Mouse (Mus musculus) mammary gland, adult 2 months (tissue): ENCODE results near the gene Olfr993. TPM values are rescaled to one million over a fixed set of nuclear protein-coding genes. Genes with fewer than 3 reads are reported as not detected.

Experiments used
- polyA plus RNA-seq: library from polyadenylated mRNA; depleted of rRNA; stranded (reverse); fragments of >200 nt; gene quantifications from 2 replicates; pipeline ENCODE4 v1.2.3, GENCODE M21; 2012; ENCODE audit warnings: low replicate concordance; rRNA removed

Gene Olfr993
- not detected in 2 replicates for polyA plus RNA-seq

DNA sequence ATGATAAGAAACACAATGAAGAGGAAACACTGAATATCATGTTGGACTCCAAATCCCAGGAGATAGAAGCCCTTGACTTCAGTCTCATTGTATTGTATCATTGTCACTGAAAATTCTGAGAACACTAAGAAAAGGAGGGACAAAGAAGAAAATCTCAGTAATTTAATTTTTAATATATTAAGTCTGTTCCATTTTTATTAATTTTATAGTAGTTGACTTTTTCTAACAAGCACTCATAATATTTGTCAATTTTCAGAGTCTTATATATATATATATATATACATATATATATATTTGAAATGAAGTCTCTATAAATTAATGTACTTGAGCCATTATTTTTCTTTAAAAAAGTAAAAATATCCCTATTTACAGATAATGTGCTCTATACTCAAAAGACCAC, at the start of gene Olfr993:
Gene Olfr993 (minus strand): TSS at position 101 of the 400 bp plus-strand sequence.

DNA sequence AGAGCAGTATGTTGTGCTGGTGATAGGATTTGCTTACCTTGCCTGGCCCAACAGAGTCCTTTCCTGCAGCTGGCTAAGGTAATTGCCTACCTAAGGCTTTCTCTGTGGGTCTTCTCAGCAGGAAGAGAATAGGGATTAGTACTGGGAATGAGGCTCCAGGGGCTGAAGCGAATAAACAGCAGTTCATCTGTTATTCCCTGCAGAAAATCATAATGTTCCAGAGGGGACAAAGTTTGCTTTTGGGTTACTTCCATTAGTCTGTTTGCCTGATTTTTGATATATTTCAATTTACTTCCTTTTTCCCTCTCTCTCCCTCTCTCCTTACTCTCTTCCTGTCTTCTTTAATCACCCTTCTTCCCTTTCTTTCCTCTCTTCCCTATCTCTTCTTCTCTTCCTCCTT, 28.9 kb upstream of the Olfr993 start, which contains the start of gene Olfr995:
Gene Olfr995 (minus strand): TSS at position 101 of the 400 bp plus-strand sequence.

GRCm38 (mm10) chr2:85436351-85436750, 21.7 kb upstream of the Olfr993 start, which contains the start of gene Olfr994:
Gene Olfr994 (minus strand): TSS chr2:85436451.

DNA sequence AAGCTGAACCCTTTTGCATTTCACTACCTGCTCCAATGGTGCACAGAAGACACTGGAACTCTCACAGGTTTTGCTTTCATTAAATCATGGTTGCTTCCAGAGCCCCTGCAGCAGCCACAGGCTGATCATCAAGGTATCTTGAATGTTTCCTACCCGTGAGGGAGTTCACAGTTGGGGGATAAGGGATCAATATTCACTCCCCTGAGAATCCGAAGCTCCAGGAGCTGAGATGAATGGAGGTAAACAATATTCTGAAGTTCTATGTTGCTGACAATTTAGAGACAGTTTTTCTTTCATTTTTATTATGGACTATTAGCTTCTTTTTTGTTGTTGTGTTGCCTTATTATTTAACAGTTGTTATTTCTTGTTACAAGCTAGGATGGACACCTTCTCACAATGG, 5.3 kb downstream of the Olfr993 start, which contains the start of gene Olfr992:
Gene Olfr992 (minus strand): TSS at position 101 of the 400 bp plus-strand sequence.

Other genes with a start within 250 kb of the Olfr993 start
- 0.68 and 0.70 TPM in 2 replicates for gene Lrrc55, start 217.7 kb downstream of the Olfr993 start, polyA plus RNA-seq
- gene Olfr987, start 75.6 kb downstream of the Olfr993 start, polyA plus RNA-seq = not detected in 2 replicates
- not detected in 2 replicates for gene Olfr988, start 51.6 kb downstream of the Olfr993 start, polyA plus RNA-seq
- not detected in 2 replicates for gene Olfr992, start 5.4 kb downstream of the Olfr993 start, polyA plus RNA-seq
- not detected in 2 replicates for gene Olfr994, start 21.6 kb upstream of the Olfr993 start, polyA plus RNA-seq
- gene Olfr995, start 28.8 kb upstream of the Olfr993 start, polyA plus RNA-seq = not detected in 2 replicates
- gene 4833423E24Rik, start 104.1 kb upstream of the Olfr993 start, polyA plus RNA-seq = 0.43 TPM in 1 of 2 replicates, not detected in the other
- gene Olfr996, start 164.3 kb upstream of the Olfr993 start, polyA plus RNA-seq = not detected in 2 replicates
- gene Olfr998, start 174.1 kb upstream of the Olfr993 start, polyA plus RNA-seq = not detected in 2 replicates
- gene Olfr1000, start 197.0 kb upstream of the Olfr993 start, polyA plus RNA-seq = not detected in 2 replicates
- not detected in 2 replicates for gene Olfr1002, start 235.8 kb upstream of the Olfr993 start, polyA plus RNA-seq
- not detected in 2 replicates for gene Olfr154, start 249.6 kb upstream of the Olfr993 start, polyA plus RNA-seq